Mouse (Mus musculus): Measurements from ENCODE around the gene Enox1. TPM values are rescaled to one million over a fixed set of nuclear protein-coding genes. Genes with fewer than 3 reads are reported as not detected.
"Not testable (repeated sequence)": the region's sequence is repeated elsewhere in the genome, so short reads cannot be mapped to it uniquely, and the experiment has no call there.

Gene Enox1
- polyA plus RNA-seq (2011; ENCODE audit: insufficient read depth, insufficient read length, low read depth, missing spikeins): 1.9 and 3.1 TPM in 2 replicates

DNA sequence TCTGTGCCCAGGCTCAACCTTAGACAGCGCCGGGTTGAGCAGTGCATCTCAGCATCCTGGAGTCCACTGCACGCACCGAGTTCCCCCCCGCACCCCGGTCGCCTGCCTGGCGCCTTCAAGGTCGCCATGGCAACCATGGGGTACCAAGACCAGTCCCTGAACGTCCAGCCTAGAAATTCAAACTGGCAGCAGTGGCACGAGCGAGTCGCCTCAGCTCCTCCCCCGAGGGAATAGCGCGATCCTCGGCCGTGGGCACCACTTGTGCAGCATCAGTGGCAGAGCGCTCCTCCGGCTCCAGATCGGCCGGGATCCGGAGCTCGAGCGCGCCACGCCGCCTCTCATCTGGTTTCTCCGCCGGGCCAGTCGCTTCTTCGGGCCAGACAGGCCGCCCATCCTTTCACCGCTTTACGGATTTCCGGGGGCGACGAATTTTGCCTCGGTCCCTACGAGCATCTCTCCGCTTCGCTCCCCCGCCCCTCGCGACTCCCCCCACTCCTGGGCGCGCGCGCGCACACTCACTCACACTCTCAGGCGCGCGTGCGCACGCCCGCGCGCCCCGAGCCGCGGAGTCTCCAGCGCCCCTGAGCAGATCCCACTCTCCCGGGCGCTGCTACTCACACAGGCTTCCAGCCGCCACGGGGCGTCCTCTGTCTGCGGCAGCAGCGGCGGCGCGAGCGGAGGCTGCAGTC lies at the start of gene Enox1:
Enox1 (plus strand) TSS at position 542 of the 689 bp plus-strand sequence.
- TF ChIP-seq CTCF (IDR thresholded peaks at IDR 0.05; ENCODE audit: low read depth, low read length) (no peak), POLR2A (IDR thresholded peaks at IDR 0.05; ENCODE audit: insufficient read depth, low read length) (no peak), EP300 (IDR thresholded peaks at IDR 0.05; ENCODE audit: insufficient read depth, low read depth, low read length) (no peak)

DNA sequence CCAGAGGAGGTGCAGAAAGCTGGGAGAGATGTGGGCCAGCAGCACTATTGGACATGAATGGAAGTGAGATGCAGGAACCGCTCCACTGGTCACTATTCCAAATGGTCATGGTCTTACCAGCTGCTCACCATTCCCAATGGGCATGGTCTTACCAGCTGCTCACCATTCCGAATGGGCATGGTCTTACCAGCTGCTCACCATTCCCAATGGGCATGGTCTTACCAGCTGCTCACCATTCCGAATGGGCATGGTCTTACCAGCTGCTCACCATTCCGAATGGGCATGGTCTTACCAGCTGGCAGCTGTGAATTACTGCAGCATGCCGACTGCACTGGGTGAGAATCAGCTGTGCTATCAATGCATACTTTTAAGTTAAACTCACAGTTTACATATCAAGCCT lies 45.9 kb upstream of the Enox1 start:
- not testable (repeated sequence) for H3K9me3 ChIP-seq (replicated peaks; ENCODE audit: control insufficient read depth, insufficient read depth, low read length, poor library complexity, severe bottlenecking); H3K36me3 ChIP-seq (ENCODE audit: control insufficient read depth, insufficient read depth, low read length, poor library complexity, severe bottlenecking); H3K4me3 ChIP-seq (ENCODE audit: low read depth, low read length); H3K27ac ChIP-seq (ENCODE audit: insufficient read depth, low read length); H3K9ac ChIP-seq (ENCODE audit: low read depth, poor library complexity, severe bottlenecking); H3K27me3 ChIP-seq (ENCODE audit: control insufficient read depth, insufficient read depth, low read length, poor library complexity, severe bottlenecking); H3K4me1 ChIP-seq (ENCODE audit: control insufficient read depth, insufficient read depth, low read length)

More for the DNA sequence above, at the start of gene Enox1:
- peak within 1 kb of the TSS; percentile 76 for H3K4me3 ChIP-seq (ENCODE audit: low read depth, low read length)
- peak within 1 kb of the TSS; percentile 48 for H3K9ac ChIP-seq (ENCODE audit: low read depth, poor library complexity, severe bottlenecking)
- H3K27me3 ChIP-seq (ENCODE audit: control insufficient read depth, insufficient read depth, low read length, poor library complexity, severe bottlenecking): 0 out of 2 replicates have a peak, but pooled peaks cover 4% of the 10 kb centered on the region
- H3K9me3 ChIP-seq (replicated peaks; ENCODE audit: control insufficient read depth, insufficient read depth, low read length, poor library complexity, severe bottlenecking): no peaks in the 10 kb centered on the region
- H3K27ac ChIP-seq (ENCODE audit: insufficient read depth, low read length): no peak within 1 kb of the TSS
- no peaks in the 10 kb centered on the region for H3K4me1 ChIP-seq (ENCODE audit: control insufficient read depth, insufficient read depth, low read length)
- H3K36me3 ChIP-seq (ENCODE audit: control insufficient read depth, insufficient read depth, low read length, poor library complexity, severe bottlenecking): no peaks in the 10 kb centered on the region

DNA sequence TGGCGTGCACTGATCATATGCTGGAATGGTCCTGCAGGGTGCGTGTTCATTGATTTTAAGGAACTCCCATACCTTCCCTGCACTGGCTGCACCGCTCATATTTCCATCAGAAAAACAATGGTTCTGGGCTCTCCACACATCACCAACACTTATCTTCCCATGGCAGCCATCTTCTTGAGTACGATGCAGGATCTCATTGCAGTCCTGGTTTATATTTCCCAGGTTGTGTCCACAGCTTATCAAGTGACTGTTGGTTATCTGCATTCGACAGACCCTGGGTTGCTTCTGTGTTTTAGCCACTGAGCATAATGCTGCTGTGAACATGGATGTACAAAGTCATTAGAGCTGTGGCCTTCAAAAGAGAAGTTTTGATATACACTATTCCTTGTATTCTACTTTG lies 26.0 kb upstream of the Enox1 start:
- Histone ChIP-seq H3K27ac (ENCODE audit: insufficient read depth, low read length) (no peak overlapping the region), H3K9me3 (replicated peaks; ENCODE audit: control insufficient read depth, insufficient read depth, low read length, poor library complexity, severe bottlenecking) (no peaks in the 10 kb centered on the region), H3K27me3 (ENCODE audit: control insufficient read depth, insufficient read depth, low read length, poor library complexity, severe bottlenecking) (no peaks in the 10 kb centered on the region), H3K4me3 (ENCODE audit: low read depth, low read length) (no peak overlapping the region), H3K4me1 (ENCODE audit: control insufficient read depth, insufficient read depth, low read length) (no peaks in the 10 kb centered on the region), H3K36me3 (ENCODE audit: control insufficient read depth, insufficient read depth, low read length, poor library complexity, severe bottlenecking) (no peaks in the 10 kb centered on the region), H3K9ac (ENCODE audit: low read depth, poor library complexity, severe bottlenecking) (no peak overlapping the region)
- TF ChIP-seq CTCF (IDR thresholded peaks at IDR 0.05; ENCODE audit: low read depth, low read length): no peak
- no peak for TF ChIP-seq POLR2A (IDR thresholded peaks at IDR 0.05; ENCODE audit: insufficient read depth, low read length)
- no peak for TF ChIP-seq EP300 (IDR thresholded peaks at IDR 0.05; ENCODE audit: insufficient read depth, low read depth, low read length)

DNA sequence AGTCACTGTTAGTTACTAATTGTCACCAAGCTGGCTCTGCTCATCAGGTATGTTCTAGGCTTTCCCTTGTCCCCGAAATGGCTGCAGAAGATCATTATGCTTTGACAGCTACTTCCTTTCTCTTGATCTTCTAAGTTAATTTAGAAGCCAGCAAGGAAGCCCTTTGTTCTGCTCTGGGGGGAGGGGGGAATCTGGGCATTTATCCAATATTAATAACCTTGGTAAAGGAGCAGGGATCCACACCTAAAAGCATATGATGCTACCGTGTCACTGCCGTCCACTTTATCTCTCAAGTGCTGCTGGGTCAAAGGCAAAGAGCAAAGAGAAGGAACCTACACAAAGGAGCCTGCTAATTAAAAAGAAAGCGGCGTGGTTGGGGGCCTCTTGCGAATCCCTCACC lies 19.6 kb upstream of the Enox1 start:
- Histone ChIP-seq H3K27ac (ENCODE audit: insufficient read depth, low read length) (no peak overlapping the region), H3K36me3 (ENCODE audit: control insufficient read depth, insufficient read depth, low read length, poor library complexity, severe bottlenecking) (no peaks in the 10 kb centered on the region), H3K4me1 (ENCODE audit: control insufficient read depth, insufficient read depth, low read length) (no peaks in the 10 kb centered on the region), H3K9me3 (replicated peaks; ENCODE audit: control insufficient read depth, insufficient read depth, low read length, poor library complexity, severe bottlenecking) (no peaks in the 10 kb centered on the region), H3K9ac (ENCODE audit: low read depth, poor library complexity, severe bottlenecking) (no peak overlapping the region), H3K27me3 (ENCODE audit: control insufficient read depth, insufficient read depth, low read length, poor library complexity, severe bottlenecking) (no peaks in the 10 kb centered on the region; the same call in 1 of the 2 replicates), H3K4me3 (ENCODE audit: low read depth, low read length) (no peak overlapping the region)
- TF ChIP-seq POLR2A (IDR thresholded peaks at IDR 0.05; ENCODE audit: insufficient read depth, low read length): no peak
- TF ChIP-seq CTCF (IDR thresholded peaks at IDR 0.05; ENCODE audit: low read depth, low read length): no peak
- TF ChIP-seq EP300 (IDR thresholded peaks at IDR 0.05; ENCODE audit: insufficient read depth, low read depth, low read length): no peak

DNA sequence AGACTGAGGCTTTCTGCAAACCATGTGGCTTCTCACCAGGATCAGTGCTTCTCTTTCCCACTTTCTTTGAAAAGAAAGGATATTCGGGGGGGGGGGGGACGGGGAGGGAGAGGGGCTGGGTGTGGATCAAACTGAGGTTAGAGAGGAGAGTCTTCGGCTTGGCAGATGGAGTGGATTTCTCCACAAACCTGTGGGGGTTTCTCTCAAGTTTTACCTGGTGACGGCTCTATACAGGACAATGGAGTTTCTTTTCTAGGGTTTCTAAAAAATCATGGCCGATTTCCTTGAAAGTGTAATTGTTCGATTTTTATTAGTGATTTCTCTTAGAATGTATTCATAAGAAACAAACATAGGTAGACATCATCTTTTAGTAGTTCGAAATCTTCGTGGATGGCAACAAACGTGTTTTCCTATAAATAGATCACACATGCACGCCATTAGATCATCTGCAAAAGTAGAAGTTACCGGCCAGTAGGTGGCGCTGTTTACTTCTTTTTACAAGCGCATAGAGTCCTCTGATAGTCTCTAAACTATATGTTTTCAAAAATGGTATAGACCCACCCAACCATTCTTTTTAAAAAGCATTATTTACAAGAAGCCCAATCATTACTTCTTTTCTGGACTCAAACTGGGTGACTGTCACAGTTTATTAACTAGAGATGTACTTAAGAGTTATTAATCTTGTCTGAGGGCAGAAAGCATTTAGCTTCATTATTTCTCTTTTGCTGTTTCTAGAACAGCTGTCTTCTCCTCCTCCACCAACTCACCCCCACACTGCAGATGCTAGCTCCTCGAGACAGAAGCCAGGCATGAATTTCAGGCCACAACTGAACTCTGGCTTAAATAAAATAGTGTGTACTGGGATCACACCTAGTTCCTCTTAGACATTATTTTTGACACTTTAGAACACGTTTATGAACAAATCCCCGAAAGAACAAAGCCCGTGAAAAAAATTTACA lies 15.0 kb upstream of the Enox1 start:
- Histone ChIP-seq H3K9me3 (replicated peaks; ENCODE audit: control insufficient read depth, insufficient read depth, low read length, poor library complexity, severe bottlenecking) (no peaks in the 10 kb centered on the region), H3K27me3 (ENCODE audit: control insufficient read depth, insufficient read depth, low read length, poor library complexity, severe bottlenecking) (no peaks in the 10 kb centered on the region; the same call in 1 of the 2 replicates), H3K4me1 (ENCODE audit: control insufficient read depth, insufficient read depth, low read length) (no peaks in the 10 kb centered on the region), H3K4me3 (ENCODE audit: low read depth, low read length) (no peak overlapping the region), H3K27ac (ENCODE audit: insufficient read depth, low read length) (no peak overlapping the region), H3K9ac (ENCODE audit: low read depth, poor library complexity, severe bottlenecking) (no peak overlapping the region), H3K36me3 (ENCODE audit: control insufficient read depth, insufficient read depth, low read length, poor library complexity, severe bottlenecking) (no peaks in the 10 kb centered on the region)
- TF ChIP-seq POLR2A (IDR thresholded peaks at IDR 0.05; ENCODE audit: insufficient read depth, low read length) (no peak), CTCF (IDR thresholded peaks at IDR 0.05; ENCODE audit: low read depth, low read length) (no peak), EP300 (IDR thresholded peaks at IDR 0.05; ENCODE audit: insufficient read depth, low read depth, low read length) (no peak)

DNA sequence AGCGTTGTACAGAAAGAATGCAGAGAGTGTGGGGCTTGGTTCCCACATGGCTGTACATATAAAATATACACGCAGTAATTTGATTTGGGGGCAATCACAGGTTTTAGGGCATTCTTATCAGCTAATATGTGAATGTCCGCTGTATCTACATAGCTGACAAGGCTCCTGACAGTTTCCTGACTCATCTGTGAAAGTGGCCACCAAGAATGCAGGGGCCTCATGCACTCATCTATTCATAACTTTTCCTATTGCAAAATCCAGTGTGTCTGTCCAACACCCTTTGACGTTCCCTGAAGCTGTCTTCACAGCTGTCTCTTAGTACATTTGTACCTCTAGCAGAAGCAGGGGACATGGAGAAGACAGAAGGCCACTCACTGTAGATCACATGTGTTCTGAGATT lies 11.5 kb upstream of the Enox1 start:
- Histone ChIP-seq H3K9me3 (replicated peaks; ENCODE audit: control insufficient read depth, insufficient read depth, low read length, poor library complexity, severe bottlenecking) (peaks cover 2% of the 10 kb centered on the region), H3K27me3 (ENCODE audit: control insufficient read depth, insufficient read depth, low read length, poor library complexity, severe bottlenecking) (no peaks in the 10 kb centered on the region), H3K9ac (ENCODE audit: low read depth, poor library complexity, severe bottlenecking) (no peak overlapping the region), H3K4me1 (ENCODE audit: control insufficient read depth, insufficient read depth, low read length) (no peaks in the 10 kb centered on the region), H3K4me3 (ENCODE audit: low read depth, low read length) (no peak overlapping the region), H3K36me3 (ENCODE audit: control insufficient read depth, insufficient read depth, low read length, poor library complexity, severe bottlenecking) (no peaks in the 10 kb centered on the region), H3K27ac (ENCODE audit: insufficient read depth, low read length) (no peak overlapping the region)
- TF ChIP-seq POLR2A (IDR thresholded peaks at IDR 0.05; ENCODE audit: insufficient read depth, low read length): no peak
- TF ChIP-seq EP300 (IDR thresholded peaks at IDR 0.05; ENCODE audit: insufficient read depth, low read depth, low read length): no peak
- no peak for TF ChIP-seq CTCF (IDR thresholded peaks at IDR 0.05; ENCODE audit: low read depth, low read length)

All from ES-Bruce4 (cell line).